30 mouse cellular contexts compared by ENCODE assay signal in genomic region chr2:94378678-94379077, GRCm38 (mm10). TPM values are rescaled to one million over a fixed set of nuclear protein-coding genes. Genes with fewer than 3 reads are reported as not detected.
DNase-seq lines count a peak whose midpoint lies in the region; ATAC-seq and TF ChIP-seq lines count a peak whose summit lies in the region.
"Had no signal": no experiment of that assay in that cellular context is flagged by ENCODE, and none has a peak within 500 bp of the region (broad histone marks: within the 10 kb centered on the region; RNA-seq: fewer than 3 reads in every experiment).

No protein-coding gene starts in this region.

- no peak overlapping the region for H3K27ac ChIP-seq in layer of hippocampus, adult 2 months
- no peak overlapping the region for H3K27ac ChIP-seq in midbrain, postnatal 0 days (ENCODE audit: low read depth, low read length)
- no peak overlapping the region for H3K27ac ChIP-seq in midbrain, embryonic 14.5 days (replicated peaks; ENCODE audit: low read depth, low read length)
- H3K27ac ChIP-seq: embryonic facial prominence, embryonic 13.5 days; forebrain, embryonic 10.5 days; hindbrain, embryonic 12.5 days; kidney, embryonic 15.5 days; limb, embryonic 12.5 days; liver, embryonic 15.5 days; lung, embryonic 15.5 days; midbrain, embryonic 12.5 days had no signal

- no peak for ATAC-seq in midbrain, postnatal 0 days (ENCODE audit: low FRiP score)
- ATAC-seq in midbrain, embryonic 14.5 days (ENCODE audit: low FRiP score, low TSS enrichment), result no peak
- ATAC-seq: forebrain, embryonic 16.5 days had no signal

- TF ChIP-seq CTCF in layer of hippocampus, adult 2 months (conservative IDR thresholded peaks at IDR 0.05), result peak; percentile 50
- peak; percentile 40 for TF ChIP-seq CTCF in midbrain, postnatal 0 days (IDR thresholded peaks at IDR 0.05)

- WGBS in midbrain, postnatal 0 days, result 81% methylated on average over 11 of the region's 11 CpGs
- 86% methylated on average over 11 of the region's 11 CpGs for WGBS in midbrain, embryonic 14.5 days

- H3K36me3 ChIP-seq in midbrain, postnatal 0 days (ENCODE audit: insufficient read depth, low read length), result peaks cover 39% of the 10 kb centered on the region
- peaks cover 69% of the 10 kb centered on the region for H3K36me3 ChIP-seq in midbrain, embryonic 14.5 days (ENCODE audit: control insufficient read depth, insufficient read depth, low read length)

- no peaks in the 10 kb centered on the region for H3K9me3 ChIP-seq in midbrain, postnatal 0 days (ENCODE audit: low read length)
- no peaks in the 10 kb centered on the region for H3K9me3 ChIP-seq in midbrain, embryonic 14.5 days (ENCODE audit: control insufficient read depth, low read length)
- H3K9me3 ChIP-seq: embryonic facial prominence, embryonic 13.5 days; forebrain, embryonic 10.5 days; hindbrain, embryonic 12.5 days; kidney, embryonic 15.5 days; limb, embryonic 12.5 days; liver, embryonic 15.5 days; lung, embryonic 15.5 days; megakaryocyte, embryonic 14.5 days; midbrain, embryonic 12.5 days had no signal

- no peaks in the 10 kb centered on the region for H3K27me3 ChIP-seq in midbrain, postnatal 0 days (ENCODE audit: insufficient read depth, low read length)
- no peaks in the 10 kb centered on the region for H3K27me3 ChIP-seq in midbrain, embryonic 14.5 days (ENCODE audit: control insufficient read depth, insufficient read depth, low read length)
- H3K27me3 ChIP-seq: embryonic facial prominence, embryonic 13.5 days; hindbrain, embryonic 12.5 days; kidney, embryonic 15.5 days; limb, embryonic 12.5 days; liver, embryonic 15.5 days; lung, embryonic 15.5 days; megakaryocyte, embryonic 14.5 days; midbrain, embryonic 12.5 days had no signal

- no peaks in the 10 kb centered on the region for H3K4me1 ChIP-seq in midbrain, postnatal 0 days (ENCODE audit: insufficient read depth, low read length)
- no peaks in the 10 kb centered on the region for H3K4me1 ChIP-seq in midbrain, embryonic 14.5 days (ENCODE audit: control insufficient read depth, insufficient read depth, low read length)
- H3K4me1 ChIP-seq: embryonic facial prominence, embryonic 13.5 days; forebrain, embryonic 10.5 days; hindbrain, embryonic 12.5 days; kidney, embryonic 15.5 days; limb, embryonic 12.5 days; liver, embryonic 15.5 days; lung, embryonic 15.5 days; megakaryocyte, embryonic 14.5 days; midbrain, embryonic 12.5 days had no signal

- H3K4me2 ChIP-seq in midbrain, postnatal 0 days (ENCODE audit: low read depth, low read length, poor library complexity, severe bottlenecking), result no peak overlapping the region
- no peak overlapping the region for H3K4me2 ChIP-seq in midbrain, embryonic 14.5 days (ENCODE audit: low read length)
- H3K4me2 ChIP-seq: embryonic facial prominence, embryonic 13.5 days; hindbrain, embryonic 12.5 days; kidney, embryonic 15.5 days; limb, embryonic 12.5 days; liver, embryonic 15.5 days; lung, embryonic 15.5 days; midbrain, embryonic 12.5 days had no signal

- no peak overlapping the region for H3K9ac ChIP-seq in midbrain, postnatal 0 days (replicated peaks; ENCODE audit: low read length, poor library complexity, severe bottlenecking)
- H3K9ac ChIP-seq in midbrain, embryonic 14.5 days (replicated peaks; ENCODE audit: low read length), result no peak overlapping the region
- H3K9ac ChIP-seq: embryonic facial prominence, embryonic 13.5 days; hindbrain, embryonic 12.5 days; kidney, embryonic 15.5 days; limb, embryonic 12.5 days; liver, embryonic 15.5 days; lung, embryonic 15.5 days; midbrain, embryonic 12.5 days had no signal

- no peak overlapping the region for H3K4me3 ChIP-seq in layer of hippocampus, adult 2 months
- no peak overlapping the region for H3K4me3 ChIP-seq in midbrain, postnatal 0 days (ENCODE audit: low read depth, low read length)
- H3K4me3 ChIP-seq in midbrain, embryonic 14.5 days (replicated peaks; ENCODE audit: low read depth, low read length), result no peak overlapping the region
- H3K4me3 ChIP-seq: embryonic facial prominence, embryonic 13.5 days; forebrain, embryonic 10.5 days; hindbrain, embryonic 12.5 days; kidney, embryonic 15.5 days; limb, embryonic 12.5 days; liver, embryonic 15.5 days; lung, embryonic 15.5 days; megakaryocyte, embryonic 14.5 days; midbrain, embryonic 12.5 days had no signal

- DNase-seq in heart, adult 11 months, result peak; percentile 57
- no peak for DNase-seq in heart, adult 8-10 months (ENCODE audit: low spot score)
- DNase-seq in layer of hippocampus, adult 2 months (ENCODE audit: low spot score in 2 of 2), result no peak
- DNase-seq in layer of hippocampus, postnatal 10 days (ENCODE audit: low spot score in 2 of 2), result no peak
- no peak for DNase-seq in midbrain, postnatal 0 days (ENCODE audit: low spot score)
- no peak for DNase-seq in midbrain, embryonic 14.5 days
- peak; percentile 24 for DNase-seq in ZHBTc4 (ENCODE audit: low read depth, low spot score)
- DNase-seq in left cerebral cortex, postnatal 14 days (ENCODE audit: low spot score in 2 of 2), result no peak
- DNase-seq: adrenal gland, postnatal 10 days; cerebellum, adult 11 months; cerebellum, adult 9-10 months; cerebellum, postnatal 36 days; heart, postnatal 36 days; kidney, adult 18-20 months; kidney, postnatal 4 days; lung, postnatal 4 days; right cerebral cortex, adult 18-20 months; spleen, adult 18-20 months; thymus, adult 2 months; thymus, postnatal 36 days had no signal

- intact Hi-C loops in left cerebral cortex, postnatal 14 days (cut with DNase I), result loop anchor here (5.0 kb wide), 1 partner anchor 39 kb away; no protein-coding TSS in a partner anchor

RNA-seq across cellular contexts. Expression of gene Ttc17, which starts 27.8 kb away (rescaled TPM):
- total RNA-seq in heart, adult 8-10 months (2022), result 10 to 100 TPM; 30.0 to 38.2 (median 35.3) TPM
- 10 to 100 TPM; 37.1 to 40.6 TPM for total RNA-seq in layer of hippocampus, adult 2 months (2021)
- total RNA-seq in layer of hippocampus, postnatal 10 days (2021), result 10 to 100 TPM; 32.6 to 32.7 TPM
- 24.2 and 24.3 TPM in 2 replicates for total RNA-seq in midbrain, postnatal 0 days (2014; rRNA removed)
- polyA plus RNA-seq in midbrain, postnatal 0 days (2015; fragmentation: Nextera tagmentation; extraction: Ambion mirVana), result 19.4 and 20.2 TPM in 2 replicates
- polyA plus RNA-seq in midbrain, embryonic 14.5 days (2014; fragmentation: Nextera tagmentation; extraction: Ambion mirVana), result 22.9 and 29.2 TPM in 2 replicates
- total RNA-seq in left cerebral cortex, postnatal 14 days (2021), result 10 to 100 TPM; 31.1 to 33.3 TPM

RNA-seq across cellular contexts. Expression of gene Api5, which starts 59.3 kb away (rescaled TPM):
- 10 to 100 TPM; 26.9 to 29.9 (median 28.6) TPM for total RNA-seq in heart, adult 8-10 months (2022)
- 10 to 100 TPM; 62.1 to 64.2 TPM for total RNA-seq in layer of hippocampus, adult 2 months (2021)
- 10 to 100 TPM; 45.3 to 49.3 TPM for total RNA-seq in layer of hippocampus, postnatal 10 days (2021)
- total RNA-seq in midbrain, postnatal 0 days (2014; rRNA removed), result 47.4 and 56.4 TPM in 2 replicates
- polyA plus RNA-seq in midbrain, postnatal 0 days (2015; fragmentation: Nextera tagmentation; extraction: Ambion mirVana), result 59.4 and 63.1 TPM in 2 replicates
- polyA plus RNA-seq in midbrain, embryonic 14.5 days (2014; fragmentation: Nextera tagmentation; extraction: Ambion mirVana), result 92.6 and 145 TPM in 2 replicates
- 10 to 100 TPM; 47.3 to 48.5 TPM for total RNA-seq in left cerebral cortex, postnatal 14 days (2021)

Comparison
In these comparisons a context has a peak if more than half of its experiments do, and no peak if none do; other contexts are left out.
1. DNase-seq: peak in heart, adult 11 months (single experiment) and ZHBTc4 (single experiment); none in heart, adult 8-10 months (single experiment), layer of hippocampus, adult 2 months (0 of 2), layer of hippocampus, postnatal 10 days (0 of 2), midbrain, postnatal 0 days (single experiment), midbrain, embryonic 14.5 days (single experiment) and left cerebral cortex, postnatal 14 days (0 of 2).